Mouse (Mus musculus): ENCODE data around the gene Pdlim5. TPM values are rescaled to one million over a fixed set of nuclear protein-coding genes. Genes with fewer than 3 reads are reported as not detected.
"Not testable (repeated sequence)": the region's sequence is repeated elsewhere in the genome, so short reads cannot be mapped to it uniquely, and the experiment has no call there.

Pdlim5 gene
- 15.0 and 15.3 TPM in 2 replicates for polyA plus RNA-seq (2016; fragmentation: Nextera tagmentation; extraction: Ambion mirVana)

DNA sequence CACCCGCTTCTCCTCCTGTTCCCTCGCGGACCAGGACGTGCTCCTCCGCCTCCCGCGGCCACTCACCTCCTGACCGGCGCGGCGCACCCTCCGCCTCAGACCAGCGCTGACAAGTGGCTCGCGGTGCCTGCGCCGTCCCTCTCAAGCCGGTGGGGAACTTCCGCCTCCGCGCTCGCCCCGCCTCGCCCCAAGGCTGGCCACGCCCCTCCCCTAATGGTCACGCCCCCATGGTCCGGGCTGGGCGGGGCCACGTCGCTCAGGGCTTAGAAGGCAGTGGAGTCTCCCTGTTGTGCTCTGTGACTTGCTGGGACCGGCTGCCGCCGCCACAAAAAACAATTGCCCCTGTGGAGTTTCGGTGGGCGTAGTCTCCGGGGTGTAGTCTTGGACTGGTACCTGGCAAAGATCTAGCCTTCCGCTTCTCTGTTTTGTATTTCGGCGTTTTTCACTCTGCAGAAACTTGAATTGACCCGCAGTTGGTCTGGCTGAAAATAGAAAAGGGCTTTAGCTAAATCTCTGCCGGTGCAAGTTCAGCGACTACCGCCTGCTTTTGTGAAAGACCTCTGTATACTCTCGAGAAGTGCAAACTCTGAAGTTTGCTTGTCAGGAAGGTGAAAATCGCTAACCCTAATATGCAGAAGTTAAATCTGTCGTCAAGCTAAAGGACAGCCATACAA is at the start of gene Pdlim5:
TSS of gene Pdlim5 (minus strand) at position 177 of the 674 bp plus-strand sequence.
- H3K4me1 ChIP-seq: peaks cover 9% of the 10 kb centered on the region; the same call in 1 of the 2 replicates
- peak within 1 kb of the TSS; percentile 60 for H3K27ac ChIP-seq (replicated peaks)
- ATAC-seq (ENCODE audit: low FRiP score, low read depth): peak; percentile 99
- H3K4me3 ChIP-seq: peak within 1 kb of the TSS; percentile 82
- no peaks in the 10 kb centered on the region for H3K36me3 ChIP-seq
- H3K9me3 ChIP-seq: no peaks in the 10 kb centered on the region
- H3K9ac ChIP-seq (replicated peaks): peak within 1 kb of the TSS; percentile 72
- under 1% methylated on average over 45 of the region's 46 CpGs for WGBS
- H3K4me2 ChIP-seq (replicated peaks): peak within 1 kb of the TSS; percentile 87
- H3K27me3 ChIP-seq: peaks cover 8% of the 10 kb centered on the region

DNA sequence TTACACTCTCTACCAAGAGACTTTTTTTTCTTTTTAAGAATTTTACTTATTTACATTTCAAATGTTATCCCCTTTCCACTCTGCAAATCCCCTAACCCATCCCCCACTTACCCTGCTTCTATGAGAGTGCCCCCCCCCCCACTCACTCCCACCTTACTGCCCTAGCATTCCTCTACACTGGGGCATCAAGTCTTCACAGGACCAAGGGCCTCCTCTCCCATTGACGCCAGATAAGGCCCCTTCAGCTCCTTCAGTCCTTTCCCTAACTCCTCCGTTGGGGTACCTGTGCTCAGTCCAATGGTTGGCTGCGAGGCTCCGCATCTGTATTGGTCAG is 48.2 kb upstream of the Pdlim5 start:
- Histone ChIP-seq H3K4me3 (no peak overlapping the region), H3K9me3 (no peaks in the 10 kb centered on the region), H3K9ac (replicated peaks) (no peak overlapping the region), H3K4me1 (peaks cover 3% of the 10 kb centered on the region; the same call in 1 of the 2 replicates), H3K27me3 (no peaks in the 10 kb centered on the region), H3K4me2 (replicated peaks) (no peak overlapping the region), H3K36me3 (no peaks in the 10 kb centered on the region), H3K27ac (replicated peaks) (no peak overlapping the region)
- 31% methylated on average over 4 of the region's 4 CpGs for WGBS
- ATAC-seq (ENCODE audit: low FRiP score, low read depth): peak; percentile 61

- no peaks in the 10 kb centered on the region for H3K9me3 ChIP-seq
- H3K27me3 ChIP-seq: no peaks in the 10 kb centered on the region
- ATAC-seq (ENCODE audit: low FRiP score, low read depth): peak; percentile 64
- no peak overlapping the region for H3K4me2 ChIP-seq (replicated peaks)
- peaks cover 3% of the 10 kb centered on the region; the same call in 1 of the 2 replicates for H3K4me1 ChIP-seq
- no peak overlapping the region for H3K9ac ChIP-seq (replicated peaks)
- no peak overlapping the region for H3K4me3 ChIP-seq
- H3K27ac ChIP-seq (replicated peaks): no peak overlapping the region
- 18% methylated on average over 12 of the region's 12 CpGs for whole genome bisulfite sequencing
- H3K36me3 ChIP-seq: no peaks in the 10 kb centered on the region
These were observed 47.7 kb upstream of the Pdlim5 start for GRCm38 (mm10) chr3:142443006-142443709.

DNA sequence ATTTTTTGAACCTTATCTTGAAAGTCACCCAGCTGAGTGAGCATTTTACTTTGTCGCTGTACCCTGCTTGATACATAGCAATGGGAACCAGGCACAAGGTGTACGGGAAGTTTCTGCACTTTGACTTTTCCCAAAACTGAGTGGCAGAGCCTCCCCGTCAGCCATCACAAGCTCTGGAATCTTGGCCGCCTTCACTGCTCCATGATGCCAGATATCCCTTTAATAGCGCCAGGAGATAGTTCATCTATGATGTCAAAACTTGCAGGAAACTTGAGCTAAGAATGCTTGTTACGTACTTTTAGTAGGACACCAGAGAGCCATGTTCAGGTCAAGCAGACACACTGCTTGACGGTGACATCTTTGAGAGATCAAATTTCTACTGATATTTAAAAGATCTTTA is 46.7 kb upstream of the Pdlim5 start:
- ATAC-seq (ENCODE audit: low FRiP score, low read depth): no peak
- H3K9me3 ChIP-seq: no peaks in the 10 kb centered on the region
- H3K4me2 ChIP-seq (replicated peaks): no peak overlapping the region
- H3K4me3 ChIP-seq: no peak overlapping the region
- H3K27me3 ChIP-seq: no peaks in the 10 kb centered on the region
- H3K9ac ChIP-seq (replicated peaks): no peak overlapping the region
- no peak overlapping the region for H3K27ac ChIP-seq (replicated peaks)
- H3K4me1 ChIP-seq: peaks cover 3% of the 10 kb centered on the region; the same call in 1 of the 2 replicates
- no peaks in the 10 kb centered on the region for H3K36me3 ChIP-seq
- WGBS: 92% methylated on average over 7 of the region's 7 CpGs

DNA sequence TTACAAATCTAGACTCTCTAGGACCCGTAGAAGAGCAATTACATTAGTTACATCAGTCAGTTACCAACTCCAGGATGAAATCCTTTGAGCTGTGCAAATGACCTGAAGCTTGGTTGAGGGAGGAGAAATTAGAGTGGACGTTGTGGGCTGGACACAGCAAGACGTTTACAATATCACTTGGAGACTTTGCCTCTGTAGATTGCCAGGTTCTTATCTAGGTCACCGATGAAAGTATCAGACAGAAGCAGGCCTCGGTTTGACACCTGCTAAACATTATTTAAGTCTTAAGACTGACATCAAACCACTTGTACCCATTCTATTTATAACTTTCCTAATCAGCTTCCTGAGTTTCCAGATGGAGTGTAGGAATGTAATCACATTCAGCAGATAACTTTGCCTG is 45.6 kb upstream of the Pdlim5 start:
- H3K4me1 ChIP-seq: peaks cover 9% of the 10 kb centered on the region; the same call in 1 of the 2 replicates
- H3K9ac ChIP-seq (replicated peaks): no peak overlapping the region
- ATAC-seq (ENCODE audit: low FRiP score, low read depth): no peak
- H3K36me3 ChIP-seq: no peaks in the 10 kb centered on the region
- no peak overlapping the region for H3K4me2 ChIP-seq (replicated peaks)
- 76% methylated on average over 5 of the region's 5 CpGs for WGBS
- no peaks in the 10 kb centered on the region for H3K9me3 ChIP-seq
- no peaks in the 10 kb centered on the region for H3K27me3 ChIP-seq
- no peak overlapping the region for H3K4me3 ChIP-seq
- H3K27ac ChIP-seq (replicated peaks): no peak overlapping the region

DNA sequence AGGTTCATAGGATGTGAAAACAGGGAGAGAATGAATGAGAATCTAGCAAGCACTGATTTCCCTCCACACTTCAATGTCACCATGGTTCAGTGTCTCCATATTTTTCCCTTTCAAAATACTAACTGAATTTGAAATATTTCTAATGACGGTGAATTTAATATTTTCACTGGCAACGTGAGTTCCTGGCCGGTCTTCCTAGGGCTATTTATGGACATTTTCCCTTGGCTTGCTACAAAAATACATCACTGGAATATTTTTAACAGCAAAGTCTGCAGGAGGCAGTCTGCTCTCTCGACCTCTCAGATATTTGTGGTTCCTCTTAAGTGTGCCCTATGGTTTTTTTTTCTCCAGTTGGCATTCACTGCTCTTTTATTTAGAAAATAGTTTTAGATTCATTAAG is 44.7 kb upstream of the Pdlim5 start:
- 76% methylated on average over 4 of the region's 4 CpGs for WGBS
- H3K27me3 ChIP-seq: no peaks in the 10 kb centered on the region
- H3K4me3 ChIP-seq: no peak overlapping the region
- H3K9me3 ChIP-seq: no peaks in the 10 kb centered on the region
- no peak overlapping the region for H3K9ac ChIP-seq (replicated peaks)
- H3K36me3 ChIP-seq: no peaks in the 10 kb centered on the region
- no peak for ATAC-seq (ENCODE audit: low FRiP score, low read depth)
- H3K27ac ChIP-seq (replicated peaks): no peak overlapping the region
- H3K4me2 ChIP-seq (replicated peaks): no peak overlapping the region
- peaks cover 11% of the 10 kb centered on the region; the same call in 1 of the 2 replicates for H3K4me1 ChIP-seq

DNA sequence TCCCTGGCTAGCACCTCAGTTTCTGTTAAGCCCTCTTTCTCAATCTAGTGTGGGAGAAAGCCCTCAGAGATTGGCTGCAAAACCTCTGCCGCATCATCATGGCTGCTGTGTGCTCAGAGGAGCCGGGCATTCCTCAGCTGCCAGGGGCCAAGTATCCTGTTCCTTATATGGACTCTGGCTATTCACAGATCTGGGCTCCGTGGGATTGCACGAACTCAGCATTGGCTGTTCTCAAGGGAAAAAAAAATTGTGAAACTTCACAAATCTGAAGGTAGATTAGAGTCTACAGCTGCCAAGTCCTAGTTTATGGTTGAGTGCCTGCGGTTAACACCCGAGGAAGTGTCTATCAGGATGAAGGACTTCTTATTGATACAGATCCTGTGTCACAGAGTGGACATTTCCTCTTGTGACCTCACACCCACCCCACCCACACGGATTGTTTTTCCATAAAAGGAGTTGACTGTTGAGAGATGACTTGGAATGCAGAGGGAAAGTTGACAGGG is 44.1 kb upstream of the Pdlim5 start:
- H3K27ac ChIP-seq (replicated peaks): no peak overlapping the region
- no peaks in the 10 kb centered on the region for H3K9me3 ChIP-seq
- H3K9ac ChIP-seq (replicated peaks): no peak overlapping the region
- H3K27me3 ChIP-seq: no peaks in the 10 kb centered on the region
- H3K4me3 ChIP-seq: no peak overlapping the region
- WGBS: 45% methylated on average over 7 of the region's 7 CpGs
- H3K36me3 ChIP-seq: no peaks in the 10 kb centered on the region
- H3K4me1 ChIP-seq: peaks cover 13% of the 10 kb centered on the region; the same call in 1 of the 2 replicates
- ATAC-seq (ENCODE audit: low FRiP score, low read depth): no peak
- H3K4me2 ChIP-seq (replicated peaks): no peak overlapping the region

- H3K9ac ChIP-seq (replicated peaks); H3K9me3 ChIP-seq; H3K27ac ChIP-seq (replicated peaks); H3K4me2 ChIP-seq (replicated peaks); H3K36me3 ChIP-seq; H3K4me3 ChIP-seq; ATAC-seq (ENCODE audit: low FRiP score, low read depth); H3K27me3 ChIP-seq: not testable (repeated sequence)
- peaks cover 22% of the 10 kb centered on the region; the same call in 1 of the 2 replicates for H3K4me1 ChIP-seq
- 96% methylated on average over 8 of the region's 8 CpGs for WGBS
These were observed 43.1 kb upstream of the Pdlim5 start for GRCm38 (mm10) chr3:142438630-142439029.

DNA sequence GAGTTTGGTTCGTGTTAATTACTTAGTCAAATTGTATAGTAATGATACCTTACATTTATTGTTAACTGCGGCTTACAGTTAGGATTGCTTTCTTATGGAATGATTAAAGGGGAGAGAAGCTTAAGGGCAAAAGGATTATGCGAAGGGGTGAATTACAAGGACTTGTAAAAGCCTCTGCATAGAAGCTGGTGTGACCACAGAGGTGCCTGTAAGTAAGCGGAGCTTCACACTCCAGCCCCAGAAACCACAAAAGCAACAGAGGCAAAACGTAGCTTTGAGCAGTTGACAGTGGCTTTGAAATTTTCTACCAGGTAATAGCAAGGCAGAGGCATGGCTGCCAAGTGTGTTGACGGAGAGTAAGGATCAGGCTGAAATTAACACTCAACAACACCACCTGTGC is 41.3 kb upstream of the Pdlim5 start:
- WGBS: 40% methylated on average over 6 of the region's 6 CpGs
- ATAC-seq (ENCODE audit: low FRiP score, low read depth): no peak
- H3K36me3 ChIP-seq: no peaks in the 10 kb centered on the region
- H3K4me1 ChIP-seq: peaks cover 19% of the 10 kb centered on the region; the same call in 1 of the 2 replicates
- no peak overlapping the region for H3K9ac ChIP-seq (replicated peaks)
- no peak overlapping the region for H3K4me2 ChIP-seq (replicated peaks)
- no peak overlapping the region for H3K27ac ChIP-seq (replicated peaks)
- no peaks in the 10 kb centered on the region for H3K9me3 ChIP-seq
- no peak overlapping the region for H3K4me3 ChIP-seq
- H3K27me3 ChIP-seq: peaks cover 3% of the 10 kb centered on the region; the same call in 1 of the 2 replicates

GRCm38 (mm10) chr3:142436212-142436611 is 40.7 kb upstream of the Pdlim5 start:
- Histone ChIP-seq H3K9ac (replicated peaks) (no peak overlapping the region), H3K27ac (replicated peaks) (no peak overlapping the region)
- WGBS: 66% methylated on average over 5 of the region's 5 CpGs

DNA sequence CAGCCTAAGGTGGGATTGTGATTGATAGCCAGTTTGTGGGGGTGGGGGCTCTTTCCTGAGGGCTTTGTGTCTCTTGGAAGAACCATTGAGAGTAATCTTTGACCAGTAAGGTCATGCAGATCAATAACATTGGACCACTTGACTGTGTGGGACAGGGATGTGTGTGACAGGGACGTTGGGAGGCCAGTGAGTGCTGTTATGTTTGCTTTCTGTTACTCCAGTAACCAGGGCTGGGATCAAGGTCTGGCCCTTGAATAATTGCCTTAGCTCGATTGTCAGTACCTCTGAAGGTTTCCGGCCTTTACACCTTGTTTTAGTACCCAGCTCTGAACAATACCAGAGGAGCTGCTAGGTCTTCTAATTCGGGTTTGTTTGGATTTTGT is 39.3 kb upstream of the Pdlim5 start:
- Histone ChIP-seq H3K27me3 (peaks cover 3% of the 10 kb centered on the region; the same call in 1 of the 2 replicates), H3K4me3 (no peak overlapping the region), H3K27ac (replicated peaks) (0 out of 2 replicates have a peak overlapping the region, but pooled peaks have one; percentile 35), H3K4me2 (replicated peaks) (no peak overlapping the region), H3K9me3 (no peaks in the 10 kb centered on the region), H3K4me1 (peaks cover 19% of the 10 kb centered on the region; the same call in 1 of the 2 replicates), H3K9ac (replicated peaks) (no peak overlapping the region), H3K36me3 (no peaks in the 10 kb centered on the region)
- ATAC-seq (ENCODE audit: low FRiP score, low read depth): peak; percentile 50; the same call in 1 of the 2 replicates
- WGBS: 49% methylated on average over 4 of the region's 4 CpGs

More at GRCm38 (mm10) chr3:142436212-142436611, 40.7 kb upstream of the Pdlim5 start:
- Histone ChIP-seq H3K9me3 (no peaks in the 10 kb centered on the region), H3K4me3 (no peak overlapping the region), H3K4me2 (replicated peaks) (no peak overlapping the region), H3K27me3 (peaks cover 3% of the 10 kb centered on the region; the same call in 1 of the 2 replicates), H3K4me1 (peaks cover 19% of the 10 kb centered on the region; the same call in 1 of the 2 replicates), H3K36me3 (no peaks in the 10 kb centered on the region)
- ATAC-seq (ENCODE audit: low FRiP score, low read depth): no peak

Data from midbrain, embryonic 12.5 days (tissue).